Mouse (Mus musculus): Measurements from ENCODE around the gene Fam78a.

Gene Fam78a

DNA sequence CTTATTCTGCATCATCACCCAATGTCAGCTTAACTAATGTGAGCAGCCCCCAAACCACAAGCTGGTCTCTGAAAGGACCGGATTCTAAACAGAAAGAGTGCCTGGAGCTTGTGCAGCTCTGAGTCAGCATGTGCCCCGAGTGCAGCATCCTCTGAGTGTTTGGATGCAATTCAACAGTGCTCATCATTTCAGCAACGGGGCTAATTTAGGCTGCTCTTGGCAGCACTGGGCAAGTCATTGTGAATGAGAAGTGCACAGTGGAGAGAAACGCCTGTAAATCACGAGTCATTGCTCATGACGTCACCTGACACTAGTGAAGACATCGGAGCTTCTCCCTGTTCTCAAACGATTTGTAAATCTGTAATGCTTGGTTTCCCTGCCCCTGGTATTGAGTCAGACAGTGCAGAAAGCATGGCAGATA, 46.0 kb downstream of the Fam78a start:
- peak; percentile 52 to 62 for DNase-seq

DNA sequence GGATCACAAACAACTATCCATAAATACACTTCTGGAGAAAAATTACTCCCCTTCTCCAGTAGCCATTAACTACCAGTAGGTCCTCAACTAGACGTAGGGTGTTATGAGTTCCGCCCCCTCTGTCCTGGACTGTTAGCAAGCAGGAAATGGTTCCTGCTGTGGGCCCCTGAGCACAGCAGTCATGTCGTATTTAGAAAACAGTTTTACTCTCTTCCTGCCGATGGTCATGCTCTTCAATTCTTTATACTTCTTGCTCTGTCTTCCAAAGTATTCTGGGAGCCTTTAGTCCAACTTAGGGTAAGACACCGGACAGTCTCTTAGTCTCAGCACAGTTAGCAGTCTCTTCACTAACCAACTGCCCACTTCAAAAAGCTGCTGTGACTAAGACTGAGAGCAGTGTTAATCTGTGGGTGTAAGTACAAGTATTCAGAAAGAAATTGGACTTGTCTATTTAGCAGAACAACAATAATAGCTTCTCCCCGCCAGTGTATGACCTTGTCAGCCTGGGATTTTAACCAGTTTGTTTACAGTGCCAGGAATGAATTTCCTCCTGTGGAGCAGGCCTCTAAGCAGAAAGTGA, 47.3 kb downstream of the Fam78a start:
- DNase-seq: no peak

DNA sequence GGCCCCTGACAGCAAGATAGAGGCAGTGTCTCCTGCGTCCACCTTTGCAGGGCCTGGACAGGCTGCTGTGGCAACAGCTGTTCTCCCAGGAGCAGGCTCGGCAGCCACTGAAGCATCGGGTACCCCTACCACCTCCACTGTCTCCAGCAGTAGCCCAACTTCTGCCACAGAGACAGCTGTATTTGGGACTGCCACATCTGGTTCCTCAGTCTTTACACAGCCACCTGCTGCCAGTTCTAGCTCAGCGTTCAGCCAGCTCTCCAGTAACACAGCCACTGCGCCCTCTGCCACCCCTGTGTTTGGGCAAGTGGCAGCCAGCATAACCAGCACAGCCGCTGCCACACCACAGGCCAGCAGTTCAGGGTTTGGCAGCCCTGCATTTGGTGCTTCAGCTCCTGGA, 50.5 kb downstream of the Fam78a start:
- DNase-seq: no peak

DNA sequence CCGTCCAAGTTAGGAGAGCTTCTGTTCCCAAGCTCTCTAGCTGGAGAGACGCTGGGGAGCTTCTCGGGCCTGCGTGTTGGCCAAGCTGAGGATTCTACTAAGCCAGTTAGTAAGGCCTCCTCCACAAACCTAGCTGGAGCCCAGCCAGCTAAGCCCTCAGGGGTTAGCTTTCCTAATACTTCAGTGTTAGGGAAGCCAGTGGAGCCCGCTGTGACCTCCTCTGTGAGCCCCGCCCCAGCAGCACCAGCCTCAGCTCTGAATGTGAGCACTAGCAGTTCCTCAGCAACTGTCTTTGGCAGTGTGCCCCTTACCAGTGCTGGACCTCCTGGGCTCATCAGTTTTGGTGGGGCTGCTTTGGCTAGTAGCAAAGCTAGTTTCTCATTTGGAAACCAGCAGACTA, 51.2 kb downstream of the Fam78a start:
- peak; percentile 31 to 51 for DNase-seq

DNA sequence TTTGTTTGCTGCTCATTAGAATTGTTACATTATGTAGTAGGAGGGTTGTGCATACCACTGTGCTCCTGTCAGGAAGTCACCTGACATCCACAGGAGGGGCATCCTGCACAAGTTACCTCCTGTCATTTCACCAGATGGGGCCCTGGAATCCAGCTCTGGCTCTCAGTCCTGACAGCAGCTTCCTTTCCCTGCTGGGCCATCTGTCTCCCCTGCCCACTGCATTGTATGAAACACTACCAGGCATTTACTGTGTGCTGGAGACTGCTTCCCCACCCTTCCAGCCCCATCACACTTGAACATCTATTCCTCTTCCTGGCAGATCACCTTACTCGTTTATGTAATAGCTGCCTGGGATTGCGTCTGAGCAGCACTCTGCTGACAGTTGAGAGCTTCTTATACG, 55.0 kb downstream of the Fam78a start:
- DNase-seq: peak; percentile 67 to 69

DNA sequence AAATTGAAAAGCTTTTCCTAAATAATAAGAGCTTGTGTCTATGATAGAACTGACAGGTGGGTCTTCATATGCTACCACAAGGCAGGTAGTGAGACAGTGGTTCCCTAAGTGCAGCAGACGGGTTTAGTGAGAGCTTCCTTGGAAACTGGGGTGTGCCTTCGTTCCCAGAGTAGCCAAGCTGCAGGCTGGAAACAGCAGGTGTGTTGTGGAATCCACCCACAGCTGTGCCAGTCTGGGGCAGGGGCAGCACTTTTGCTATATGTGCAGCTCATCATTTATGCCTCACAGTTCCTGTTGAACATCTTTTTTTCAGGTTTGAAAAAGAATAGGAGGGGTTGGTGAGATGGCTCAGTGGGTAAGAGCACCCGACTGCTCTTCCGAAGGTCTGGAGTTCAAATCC, 60.3 kb downstream of the Fam78a start:
- no peak for DNase-seq

DNA sequence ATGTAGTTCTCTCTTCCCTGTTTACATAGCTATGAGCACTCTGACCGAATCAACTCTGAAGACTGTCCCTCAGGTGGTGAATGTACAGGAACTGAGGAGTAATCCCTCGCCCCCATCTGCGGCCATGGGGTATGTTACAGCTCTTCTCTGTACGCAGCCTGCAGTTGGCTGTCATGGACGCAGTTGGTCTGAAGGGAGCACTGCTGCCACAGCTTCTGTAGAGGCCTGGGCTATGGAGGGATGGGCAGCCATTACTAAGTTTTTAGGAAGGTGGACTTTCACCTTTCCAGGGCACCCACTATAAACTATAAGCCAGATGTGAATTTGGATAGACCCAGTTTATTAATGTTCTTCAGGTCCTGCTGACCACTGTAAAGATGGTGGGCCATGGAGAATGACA, 64.4 kb downstream of the Fam78a start:
- no peak for DNase-seq

DNA sequence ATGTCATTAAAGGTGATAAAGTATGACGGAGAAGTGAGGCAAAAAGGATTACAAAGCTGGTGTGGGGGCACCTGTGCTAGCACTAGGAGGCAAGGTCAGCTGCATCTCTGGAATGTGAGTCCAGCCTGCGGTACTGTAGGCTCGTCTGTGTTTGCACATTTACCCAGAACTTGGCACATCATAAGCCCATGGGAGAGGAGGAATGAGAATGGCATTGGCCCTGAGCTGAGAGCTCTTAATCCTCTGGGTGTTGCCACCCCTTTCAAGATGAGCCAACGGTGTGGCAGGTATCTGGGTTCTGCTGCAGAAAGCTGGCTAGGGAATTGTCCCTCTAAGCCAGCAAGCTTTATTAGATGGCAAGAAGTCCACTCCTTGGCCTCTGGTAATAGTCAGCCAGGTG, 65.0 kb downstream of the Fam78a start:
- no peak for DNase-seq

DNA sequence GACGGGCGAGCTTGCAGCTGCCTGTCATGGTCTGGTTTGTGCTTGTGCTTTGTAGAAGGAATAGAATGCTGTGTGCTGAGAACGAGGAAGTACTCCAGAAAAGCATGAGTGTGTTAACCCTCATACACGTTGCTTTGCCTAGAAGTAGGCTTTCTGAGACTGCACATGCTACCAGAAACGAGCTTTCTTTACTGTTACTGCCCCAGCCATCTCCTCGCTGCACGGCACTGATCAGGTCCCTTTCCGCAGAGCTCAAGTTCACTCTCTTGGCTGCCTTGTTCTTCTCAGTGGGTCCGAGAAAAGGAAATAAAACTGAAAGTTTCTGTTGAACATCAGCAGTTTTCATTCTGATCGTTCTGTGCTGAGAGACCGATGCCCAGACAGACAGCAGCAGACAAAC, 75.9 kb downstream of the Fam78a start:
- no peak for DNase-seq

DNA sequence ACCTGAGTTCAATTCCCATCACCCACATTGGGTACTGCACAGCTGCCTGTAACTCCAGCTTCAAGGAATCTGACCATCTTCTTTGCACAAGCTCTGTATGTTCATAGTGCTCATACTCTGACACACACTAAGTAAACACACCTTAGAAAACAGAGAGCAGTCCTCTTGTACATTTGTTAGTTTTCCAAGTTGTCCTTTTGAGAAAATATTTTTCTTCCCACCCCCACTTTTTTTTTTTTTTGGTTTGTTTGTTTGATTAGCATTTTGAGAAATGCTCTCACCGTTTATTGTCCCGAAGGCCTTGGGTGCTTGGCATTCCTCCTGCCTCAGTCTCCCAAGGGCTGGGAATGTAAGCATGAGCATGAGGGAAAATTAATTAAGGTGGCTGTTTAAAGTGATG, 76.3 kb downstream of the Fam78a start:
- DNase-seq: no peak
